Comparison of ENCODE assay signal across 9 mouse cellular contexts in the genomic region with DNA sequence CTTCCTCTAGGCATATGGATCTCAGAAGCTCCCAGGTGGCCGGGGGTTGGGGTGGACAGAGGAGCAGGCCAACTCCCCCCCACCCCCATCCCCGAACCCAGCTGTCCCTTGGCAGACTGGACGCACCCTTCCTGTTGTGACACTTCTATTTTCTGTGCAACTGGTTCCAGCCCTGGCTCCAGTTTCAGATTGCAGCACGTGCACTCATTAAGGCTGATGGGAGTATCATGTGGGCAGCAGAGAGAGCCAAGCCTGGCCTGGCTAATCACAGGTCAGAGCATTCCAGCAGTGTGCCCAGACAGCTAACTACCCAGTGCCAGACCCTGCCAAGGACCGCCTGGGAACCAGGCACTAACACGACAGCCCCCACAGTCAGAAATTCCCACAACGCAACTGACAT. TPM values are rescaled to one million over a fixed set of nuclear protein-coding genes. Genes with fewer than 3 reads are reported as not detected.
DNase-seq lines count a peak whose midpoint lies in the region; TF ChIP-seq lines count a peak whose summit lies in the region.
"Had no signal": no experiment of that assay in that cellular context is flagged by ENCODE, and none has a peak within 500 bp of the region (broad histone marks: within the 10 kb centered on the region; RNA-seq: fewer than 3 reads in every experiment).

No protein-coding gene starts in this region.

- H3K27ac ChIP-seq in gastrocnemius, adult 2 months = peak overlapping the region; percentile 49
- H3K27ac ChIP-seq: neural tube, embryonic 13.5 days had no signal

- H3K4me3 ChIP-seq in gastrocnemius, adult 2 months = no peak overlapping the region
- H3K4me3 ChIP-seq: neural tube, embryonic 13.5 days had no signal

- intact Hi-C loops in gastrocnemius, adult 2 months (cut with DNase I) = no loop called here
- intact Hi-C loops in heart, postnatal 36 days (cut with DNase I) = no loop called here

- peak; percentile 18 to 28 for DNase-seq in layer of hippocampus, postnatal 10 days (ENCODE audit: low spot score in 2 of 2)
- no peak for DNase-seq in layer of hippocampus, adult 9-10 months (ENCODE audit: low spot score)
- DNase-seq in gastrocnemius, adult 2 months = peak; percentile 82
- DNase-seq in heart, postnatal 36 days = peak; percentile 56 to 73
- DNase-seq in lung, postnatal 25 days (ENCODE audit: low spot score) = peak; percentile 48
- no peak for DNase-seq in frontal cortex, postnatal 10 days (ENCODE audit: low spot score in 2 of 2)
- DNase-seq in right cerebral cortex, postnatal 4 days = no peak

- no peak for TF ChIP-seq CTCF in gastrocnemius, adult 2 months (IDR thresholded peaks at IDR 0.05)

RNA-seq across cellular contexts. Expression of a gene that starts 7.1 kb away (rescaled TPM):
- 10 to 100 TPM; 38.3 to 49.7 TPM for total RNA-seq in layer of hippocampus, postnatal 10 days (2021)
- 10 to 100 TPM; 43.7 to 70.1 TPM for total RNA-seq in gastrocnemius, adult 2 months (2021)
- 100 to 1,000 TPM; 174 to 191 TPM for total RNA-seq in heart, postnatal 36 days (2021)

RNA-seq across cellular contexts. Expression of a gene that starts 39.2 kb away (rescaled TPM):
- total RNA-seq in layer of hippocampus, postnatal 10 days (2021) = 10 to 100 TPM; 49.4 to 53.1 TPM
- total RNA-seq in gastrocnemius, adult 2 months (2021) = 1 to 10 TPM; 2.5 to 3.8 TPM
- total RNA-seq in heart, postnatal 36 days (2021) = 10 to 100 TPM; 47.3 to 53.2 TPM

RNA-seq across cellular contexts. Expression of a gene that starts 55.2 kb away (rescaled TPM):
- total RNA-seq in layer of hippocampus, postnatal 10 days (2021) = not detected
- 1 to 10 TPM in 1 of 2 experiments, under 1 TPM in 1; 0.50 to 1.2 TPM for total RNA-seq in gastrocnemius, adult 2 months (2021)
- 10 to 100 TPM; 11.6 to 13.1 TPM for total RNA-seq in heart, postnatal 36 days (2021)
- total RNA-seq: left cerebral cortex, postnatal 25 days had no signal

Comparison
In these comparisons a context has a peak if more than half of its experiments do, and no peak if none do; other contexts are left out.
1. DNase-seq: peak in layer of hippocampus, postnatal 10 days (2 of 2), gastrocnemius, adult 2 months (single experiment), heart, postnatal 36 days (2 of 2) and lung, postnatal 25 days (single experiment); none in layer of hippocampus, adult 9-10 months (single experiment), frontal cortex, postnatal 10 days (0 of 2) and right cerebral cortex, postnatal 4 days (single experiment).
2. RNA of a gene that starts 39.2 kb away (total RNA-seq): 47.3 to 53.2 TPM in heart, postnatal 36 days and 49.4 to 53.1 TPM in layer of hippocampus, postnatal 10 days; 2.5 to 3.8 TPM in gastrocnemius, adult 2 months; every median in the first group is over 4 times any median in the second.
3. RNA of a gene that starts 55.2 kb away (total RNA-seq): 11.6 to 13.1 TPM in heart, postnatal 36 days; 0.50 to 1.2 TPM in gastrocnemius, adult 2 months and not detected in layer of hippocampus, postnatal 10 days; every median in the first group is over 4 times any median in the second.